Mouse (Mus musculus): Measurements from ENCODE around the gene Anxa3. TPM values are rescaled to one million over a fixed set of nuclear protein-coding genes. Genes with fewer than 3 reads are reported as not detected.

The Anxa3 gene
- polyA plus RNA-seq, 1 experiment from 2014 or later: 86.7 TPM

GRCm38 (mm10) chr5:96783506-96784288 is 9.4 kb upstream of the Anxa3 start:
- TF ChIP-seq CTCF (IDR thresholded peaks at IDR 0.05; ENCODE audit: low read depth): no peak
- Histone ChIP-seq H3K27me3 (ENCODE audit: insufficient read depth, low read length) (no peaks in the 10 kb centered on the region), H3K4me2 (ENCODE audit: low read length) (no peak overlapping the region), H3K9me3 (replicated peaks; ENCODE audit: low read length) (no peaks in the 10 kb centered on the region), H3K36me3 (ENCODE audit: insufficient read depth, low read length) (0 out of 2 replicates have a peak, but pooled peaks cover 7% of the 10 kb centered on the region), H3K27ac (no peak overlapping the region), H3K4me3 (replicated peaks; ENCODE audit: low read depth, low read length) (no peak overlapping the region), H3K4me1 (replicated peaks; ENCODE audit: insufficient read depth, low read length) (no peaks in the 10 kb centered on the region), H3K9ac (ENCODE audit: low read depth, low read length) (no peak overlapping the region)
- DNase-seq (ENCODE audit: low spot score) (no peak), ATAC-seq (replicated peaks; ENCODE audit: low FRiP score, low read depth) (no peak)
- 80% methylated on average over 14 of the region's 14 CpGs for WGBS

DNA sequence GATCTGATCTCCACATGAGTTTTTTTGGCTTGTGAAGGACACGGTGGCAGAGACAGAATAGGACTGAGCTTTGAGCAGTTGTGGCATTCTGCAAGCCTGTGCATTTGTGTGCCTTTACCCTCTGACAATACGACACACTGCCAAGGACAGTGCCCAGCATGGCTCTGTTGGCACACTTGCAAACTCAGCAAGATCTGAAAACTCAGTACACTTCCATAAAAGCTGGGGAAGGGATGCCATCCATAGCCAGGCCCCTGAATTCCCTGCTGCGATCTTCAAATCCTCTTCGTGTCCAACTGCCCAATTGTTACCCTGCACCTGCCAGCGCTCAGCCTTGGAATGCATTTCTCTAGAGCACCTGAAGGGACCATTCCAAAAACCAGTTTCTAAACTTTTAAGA is 8.0 kb upstream of the Anxa3 start:
- 94% methylated on average over 5 of the region's 5 CpGs for WGBS
- ATAC-seq (replicated peaks; ENCODE audit: low FRiP score, low read depth) (no peak), DNase-seq (ENCODE audit: low spot score) (no peak)
- Histone ChIP-seq H3K36me3 (ENCODE audit: insufficient read depth, low read length) (0 out of 2 replicates have a peak, but pooled peaks cover 7% of the 10 kb centered on the region), H3K4me3 (replicated peaks; ENCODE audit: low read depth, low read length) (no peak overlapping the region), H3K27me3 (ENCODE audit: insufficient read depth, low read length) (no peaks in the 10 kb centered on the region), H3K9ac (ENCODE audit: low read depth, low read length) (no peak overlapping the region), H3K4me1 (replicated peaks; ENCODE audit: insufficient read depth, low read length) (no peaks in the 10 kb centered on the region), H3K27ac (no peak overlapping the region), H3K4me2 (ENCODE audit: low read length) (no peak overlapping the region), H3K9me3 (replicated peaks; ENCODE audit: low read length) (no peaks in the 10 kb centered on the region)
- TF ChIP-seq CTCF (IDR thresholded peaks at IDR 0.05; ENCODE audit: low read depth): no peak

DNA sequence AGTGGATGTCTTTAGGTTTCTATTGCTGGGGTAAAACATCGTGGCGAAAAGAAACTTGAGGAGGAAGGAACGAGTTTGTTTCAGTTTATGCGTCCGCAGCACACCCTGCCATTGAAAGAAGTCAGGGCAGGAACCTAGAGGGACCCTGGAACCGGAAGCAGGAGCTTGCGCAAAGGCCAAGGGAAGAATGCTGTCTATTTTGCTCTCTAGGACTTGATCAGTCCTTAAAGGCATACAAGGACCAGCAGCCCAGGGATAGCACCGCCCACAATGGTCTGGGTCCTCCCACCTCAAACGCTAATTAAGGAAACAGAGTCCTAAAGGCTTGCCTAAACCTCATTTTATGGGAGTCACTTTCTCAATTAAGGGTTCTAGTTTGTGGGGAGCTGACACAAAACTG is 717 bp upstream of the Anxa3 start:
- 0 out of 2 replicates have a peak, but pooled peaks have one; percentile 30 for ATAC-seq (replicated peaks; ENCODE audit: low FRiP score, low read depth)

GRCm38 (mm10) chr5:96793953-96794635 is 955 bp downstream of the Anxa3 start:
- ATAC-seq (replicated peaks; ENCODE audit: low FRiP score, low read depth): no peak
- 24% methylated on average over 10 of the region's 10 CpGs for WGBS
- Histone ChIP-seq H3K4me2 (ENCODE audit: low read length) (peak overlapping the region; percentile 80), H3K27me3 (ENCODE audit: insufficient read depth, low read length) (no peaks in the 10 kb centered on the region), H3K4me1 (replicated peaks; ENCODE audit: insufficient read depth, low read length) (peaks cover 14% of the 10 kb centered on the region; the same call in 1 of the 2 replicates), H3K27ac (no peak overlapping the region; the same call in 1 of the 2 replicates), H3K4me3 (replicated peaks; ENCODE audit: low read depth, low read length) (peak overlapping the region; percentile 59), H3K9me3 (replicated peaks; ENCODE audit: low read length) (no peaks in the 10 kb centered on the region), H3K9ac (ENCODE audit: low read depth, low read length) (peak overlapping the region; percentile 65), H3K36me3 (ENCODE audit: insufficient read depth, low read length) (no peaks in the 10 kb centered on the region)
- peak; percentile 49 for DNase-seq (ENCODE audit: low spot score)
- no peak for TF ChIP-seq CTCF (IDR thresholded peaks at IDR 0.05; ENCODE audit: low read depth)

More for the DNA sequence above, 717 bp upstream of the Anxa3 start:
- Histone ChIP-seq H3K4me1 (replicated peaks; ENCODE audit: insufficient read depth, low read length) (peaks cover 14% of the 10 kb centered on the region; the same call in 1 of the 2 replicates), H3K4me3 (replicated peaks; ENCODE audit: low read depth, low read length) (no peak overlapping the region), H3K9me3 (replicated peaks; ENCODE audit: low read length) (no peaks in the 10 kb centered on the region), H3K4me2 (ENCODE audit: low read length) (peak overlapping the region; percentile 80), H3K27ac (peak overlapping the region; percentile 64), H3K9ac (ENCODE audit: low read depth, low read length) (no peak overlapping the region), H3K27me3 (ENCODE audit: insufficient read depth, low read length) (no peaks in the 10 kb centered on the region), H3K36me3 (ENCODE audit: insufficient read depth, low read length) (no peaks in the 10 kb centered on the region)
- WGBS: 30% methylated on average over 9 of the region's 9 CpGs
- peak; percentile 63 for DNase-seq (ENCODE audit: low spot score)
- TF ChIP-seq CTCF (IDR thresholded peaks at IDR 0.05; ENCODE audit: low read depth): no peak

GRCm38 (mm10) chr5:96795752-96796151 is 2.6 kb downstream of the Anxa3 start:
- Histone ChIP-seq H3K4me1 (replicated peaks; ENCODE audit: insufficient read depth, low read length) (peaks cover 14% of the 10 kb centered on the region; the same call in 1 of the 2 replicates), H3K36me3 (ENCODE audit: insufficient read depth, low read length) (no peaks in the 10 kb centered on the region), H3K27ac (no peak overlapping the region), H3K27me3 (ENCODE audit: insufficient read depth, low read length) (no peaks in the 10 kb centered on the region), H3K4me3 (replicated peaks; ENCODE audit: low read depth, low read length) (no peak overlapping the region), H3K9me3 (replicated peaks; ENCODE audit: low read length) (no peaks in the 10 kb centered on the region), H3K9ac (ENCODE audit: low read depth, low read length) (no peak overlapping the region), H3K4me2 (ENCODE audit: low read length) (no peak overlapping the region)
- no peak for ATAC-seq (replicated peaks; ENCODE audit: low FRiP score, low read depth)
- 88% methylated on average over 1 of the region's 1 CpGs for WGBS
- no peak for TF ChIP-seq CTCF (IDR thresholded peaks at IDR 0.05; ENCODE audit: low read depth)
- no peak for DNase-seq (ENCODE audit: low spot score)

DNA sequence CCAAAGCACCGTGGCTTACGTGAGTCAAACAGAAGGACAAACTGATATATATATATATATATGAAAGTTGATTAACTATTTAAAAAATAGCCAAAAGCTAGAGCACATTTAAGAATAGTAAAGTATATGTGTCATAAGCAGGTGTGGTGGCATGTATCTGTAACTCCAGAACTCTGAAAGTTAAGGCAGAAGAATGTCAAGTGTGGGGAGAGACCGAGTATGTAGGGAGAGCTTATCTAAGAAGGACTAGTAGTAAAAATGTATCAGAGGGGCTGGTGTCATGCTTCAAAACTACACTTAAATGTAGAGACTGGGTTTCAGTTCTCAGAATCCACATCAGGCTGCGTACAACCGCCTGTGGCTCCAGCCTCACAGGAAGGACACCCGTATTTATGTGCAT is 4.3 kb downstream of the Anxa3 start:
- H3K9me3 ChIP-seq (replicated peaks; ENCODE audit: low read length): no peaks in the 10 kb centered on the region
- H3K27ac ChIP-seq: no peak overlapping the region
- no peaks in the 10 kb centered on the region for H3K27me3 ChIP-seq (ENCODE audit: insufficient read depth, low read length)
- ATAC-seq (replicated peaks; ENCODE audit: low FRiP score, low read depth) (no peak), DNase-seq (ENCODE audit: low spot score) (no peak)
- WGBS: 91% methylated on average over 6 of the region's 6 CpGs
- H3K36me3 ChIP-seq (ENCODE audit: insufficient read depth, low read length): no peaks in the 10 kb centered on the region
- H3K4me3 ChIP-seq (replicated peaks; ENCODE audit: low read depth, low read length): no peak overlapping the region
- H3K4me1 ChIP-seq (replicated peaks; ENCODE audit: insufficient read depth, low read length): peaks cover 23% of the 10 kb centered on the region
- no peak overlapping the region for H3K4me2 ChIP-seq (ENCODE audit: low read length)
- no peak for TF ChIP-seq CTCF (IDR thresholded peaks at IDR 0.05; ENCODE audit: low read depth)
- no peak overlapping the region for H3K9ac ChIP-seq (ENCODE audit: low read depth, low read length)

All from kidney, postnatal 0 days (tissue).